In genomic region chr4:133832945-133833874, GRCm38 (mm10) we compare ENCODE assay signal across 9 mouse cellular contexts. TPM values are rescaled to one million over a fixed set of nuclear protein-coding genes. Genes with fewer than 3 reads are reported as not detected.
DNase-seq lines count a peak whose midpoint lies in the region; ATAC-seq and TF ChIP-seq lines count a peak whose summit lies in the region.
"Had no signal": no experiment of that assay in that cellular context is flagged by ENCODE, and none has a peak within 500 bp of the region (broad histone marks: within the 10 kb centered on the region; RNA-seq: fewer than 3 reads in every experiment).

No protein-coding gene starts in this region.

- H3K27ac ChIP-seq in heart, embryonic 14.5 days (replicated peaks in 1 of 2; ENCODE audit: control insufficient read depth in 1 of 2, insufficient read depth in 1 of 2, low read depth in 2 of 2, low read length in 2 of 2) = no peak overlapping the region
- H3K27ac ChIP-seq in lung, embryonic 16.5 days (ENCODE audit: low read length) = peak overlapping the region; percentile 67
- H3K27ac ChIP-seq in cerebellum, adult 2 months (ENCODE audit: insufficient read depth, low read length) = no peak overlapping the region
- H3K27ac ChIP-seq: embryonic facial prominence, embryonic 15.5 days had no signal

- no peak overlapping the region for H3K4me3 ChIP-seq in heart, embryonic 14.5 days (ENCODE audit: control insufficient read depth in 1 of 2, insufficient read depth in 1 of 2, low read depth in 1 of 2, low read length in 2 of 2)
- no peak overlapping the region for H3K4me3 ChIP-seq in lung, embryonic 16.5 days (ENCODE audit: low read length)
- no peak overlapping the region for H3K4me3 ChIP-seq in cerebellum, adult 2 months (replicated peaks; ENCODE audit: insufficient read depth, low read depth, low read length)
- H3K4me3 ChIP-seq: embryonic facial prominence, embryonic 15.5 days had no signal

- H3K9me3 ChIP-seq in heart, embryonic 14.5 days (ENCODE audit: control insufficient read depth, low read length) = no peaks in the 10 kb centered on the region
- no peaks in the 10 kb centered on the region for H3K9me3 ChIP-seq in lung, embryonic 16.5 days (ENCODE audit: control insufficient read depth, low read length)
- H3K9me3 ChIP-seq: embryonic facial prominence, embryonic 15.5 days had no signal

- no peak for DNase-seq in heart, adult 8-10 months (ENCODE audit: low spot score)
- DNase-seq in B cell, adult 2 months = peak; percentile 53 to 63
- DNase-seq in brain, embryonic 14.5 days (ENCODE audit: low read depth) = peak; percentile 11
- DNase-seq in cerebellum, adult 2 months = no peak
- DNase-seq in right cerebral cortex, postnatal 4 days = no peak

- ATAC-seq in heart, embryonic 14.5 days (ENCODE audit: insufficient number of reproducible peaks, insufficient read depth, low FRiP score, low read depth) = peak; percentile 47; the same call in 1 of the 2 replicates
- ATAC-seq in lung, embryonic 16.5 days (ENCODE audit: low read depth) = peak; percentile 73
- no peak for ATAC-seq in activated CD4-positive, CD25-positive, alpha-beta regulatory T cell, adult 4 months

- 45% methylated on average over 15 of the region's 15 CpGs for WGBS in heart, embryonic 14.5 days
- 39% methylated on average over 15 of the region's 15 CpGs for WGBS in lung, embryonic 16.5 days
- 62% methylated on average over 15 of the region's 15 CpGs for WGBS in cerebellum, adult 2 months

- peaks cover 4 to 5% of the 10 kb centered on the region in 2 experiments; a peak in 3 of 4 replicates for H3K4me1 ChIP-seq in heart, embryonic 14.5 days (ENCODE audit: control insufficient read depth in 2 of 2, insufficient read depth in 2 of 2, low read length in 2 of 2)
- H3K4me1 ChIP-seq in lung, embryonic 16.5 days (replicated peaks; ENCODE audit: control insufficient read depth, insufficient read depth, low read length) = peaks cover 7% of the 10 kb centered on the region; the same call in 1 of the 2 replicates
- H3K4me1 ChIP-seq in cerebellum, adult 2 months (ENCODE audit: control insufficient read depth, insufficient read depth, low read length) = no peaks in the 10 kb centered on the region

- TF ChIP-seq CTCF in brain, embryonic 14.5 days (IDR thresholded peaks at IDR 0.05; ENCODE audit: borderline replicate concordance, extremely low read depth, insufficient read depth, insufficient read length) = peak; percentile 1; the same call in 1 of the 2 replicates
- TF ChIP-seq CTCF in cerebellum, adult 2 months (IDR thresholded peaks at IDR 0.05; ENCODE audit: borderline replicate concordance, insufficient read depth, low read depth, low read length) = no peak

- TF ChIP-seq POLR2A in brain, embryonic 14.5 days (IDR thresholded peaks at IDR 0.05; ENCODE audit: borderline replicate concordance, extremely low read depth, insufficient read depth, insufficient read length, poor library complexity, severe bottlenecking) = no peak
- TF ChIP-seq POLR2A in cerebellum, adult 2 months (IDR thresholded peaks at IDR 0.05; ENCODE audit: borderline replicate concordance, insufficient read depth, low read length) = no peak

- H3K27me3 ChIP-seq in heart, embryonic 14.5 days (ENCODE audit: control insufficient read depth, insufficient read depth, low read length) = no peaks in the 10 kb centered on the region
- no peaks in the 10 kb centered on the region for H3K27me3 ChIP-seq in lung, embryonic 16.5 days (ENCODE audit: control insufficient read depth, insufficient read depth, low read depth, low read length)
- no peaks in the 10 kb centered on the region for H3K27me3 ChIP-seq in cerebellum, adult 2 months (ENCODE audit: control insufficient read depth, insufficient read depth, low read length)
- H3K27me3 ChIP-seq: embryonic facial prominence, embryonic 15.5 days had no signal

- H3K36me3 ChIP-seq in heart, embryonic 14.5 days (ENCODE audit: control insufficient read depth, insufficient read depth, low read length) = no peaks in the 10 kb centered on the region
- H3K36me3 ChIP-seq in lung, embryonic 16.5 days (ENCODE audit: control insufficient read depth, insufficient read depth, low read length) = no peaks in the 10 kb centered on the region
- H3K36me3 ChIP-seq: embryonic facial prominence, embryonic 15.5 days had no signal

- no peak overlapping the region for H3K9ac ChIP-seq in heart, embryonic 14.5 days (ENCODE audit: low read length)
- no peak overlapping the region for H3K9ac ChIP-seq in lung, embryonic 16.5 days (ENCODE audit: low read length)
- H3K9ac ChIP-seq: embryonic facial prominence, embryonic 15.5 days had no signal

- no peak overlapping the region for H3K4me2 ChIP-seq in heart, embryonic 14.5 days (ENCODE audit: low read length)
- H3K4me2 ChIP-seq in lung, embryonic 16.5 days (ENCODE audit: low read depth, low read length) = no peak overlapping the region
- H3K4me2 ChIP-seq: embryonic facial prominence, embryonic 15.5 days had no signal

RNA-seq across cellular contexts. Expression of gene Rps6ka1, which starts 54.4 kb away (rescaled TPM):
- 15.9 and 16.9 TPM in 2 replicates for polyA plus RNA-seq in heart, embryonic 14.5 days (2014; fragmentation: Nextera tagmentation; extraction: Ambion mirVana)
- 1 to 10 TPM; 4.0 to 6.5 (median 4.7) TPM for total RNA-seq in heart, adult 8-10 months (2022)
- polyA plus RNA-seq in brain, embryonic 14.5 days (2012; rRNA removed) = 15.8 and 20.1 TPM in 2 replicates
- polyA plus RNA-seq in lung, embryonic 16.5 days (2015; fragmentation: Nextera tagmentation; extraction: Ambion mirVana) = 46.1 and 46.2 TPM in 2 replicates
- 93.6 and 114 TPM in 2 replicates for polyA plus RNA-seq in cerebellum, adult 2 months (2012; rRNA removed)
- 100 to 1,000 TPM in 1 of 2 experiments, 10 to 100 TPM in 1; 96.5 to 113 TPM for polyA plus RNA-seq in activated CD4-positive, CD25-positive, alpha-beta regulatory T cell, adult 4 months (2017; shearing (Covaris generic))

Comparison
In these comparisons a context has a peak if more than half of its experiments do, and no peak if none do; other contexts are left out.
1. DNase-seq: peak in B cell, adult 2 months (2 of 2) and brain, embryonic 14.5 days (single experiment); none in heart, adult 8-10 months (single experiment), cerebellum, adult 2 months (0 of 2) and right cerebral cortex, postnatal 4 days (single experiment).